Mouse (Mus musculus) adrenal gland, postnatal 25 days (tissue): Measurements from ENCODE around the gene Dpagt1. TPM values are rescaled to one million over a fixed set of nuclear protein-coding genes. Genes with fewer than 3 reads are reported as not detected.
A peak's percentile ranks its signal among the peaks of the same experiment; 100 is the strongest.
"Not testable (repeated sequence)": the region's sequence is repeated elsewhere in the genome, so short reads cannot be mapped to it uniquely, and the experiment has no call there.

Experiments used
- DNase-seq: peaks from one replicate; pipeline ENCODE4 v3.0.0; 2021; ENCODE audit warnings: mixed read lengths
- long read RNA-seq: library from polyadenylated mRNA; stranded (forward); transcript quantifications from one replicate; pipeline ENCODE4 v2.0.0, GENCODE M21; 2021
- total RNA-seq: library from RNA; stranded (reverse); gene quantifications from 2 replicates; pipeline ENCODE4 v1.2.3, GENCODE M21; 2021

The Dpagt1 gene
- 34.3 and 34.5 TPM in 2 replicates for total RNA-seq
- long read RNA-seq, transcript Dpagt1-201 (9 exons, 2,205 nt) = major isoform, 14 of 27 reads
- long read RNA-seq, partial matches to known transcripts = 6 of 27 reads
- long read RNA-seq, other reads (novel, unspliced or antisense) = 7 of 27 reads

- DNase-seq = no peak
Observed at GRCm38 (mm10) chr9:44325768-44326370, at the start of gene Dpagt1. Dpagt1 (plus strand) TSS chr9:44326019.

GRCm38 (mm10) chr9:44283183-44283582 is 42.6 kb upstream of the Dpagt1 start:
- peak; percentile 53 for DNase-seq

GRCm38 (mm10) chr9:44286256-44286850 is 39.5 kb upstream of the Dpagt1 start:
- no peak for DNase-seq

- no peak for DNase-seq
Observed at GRCm38 (mm10) chr9:44287003-44287400, 38.8 kb upstream of the Dpagt1 start.

DNA sequence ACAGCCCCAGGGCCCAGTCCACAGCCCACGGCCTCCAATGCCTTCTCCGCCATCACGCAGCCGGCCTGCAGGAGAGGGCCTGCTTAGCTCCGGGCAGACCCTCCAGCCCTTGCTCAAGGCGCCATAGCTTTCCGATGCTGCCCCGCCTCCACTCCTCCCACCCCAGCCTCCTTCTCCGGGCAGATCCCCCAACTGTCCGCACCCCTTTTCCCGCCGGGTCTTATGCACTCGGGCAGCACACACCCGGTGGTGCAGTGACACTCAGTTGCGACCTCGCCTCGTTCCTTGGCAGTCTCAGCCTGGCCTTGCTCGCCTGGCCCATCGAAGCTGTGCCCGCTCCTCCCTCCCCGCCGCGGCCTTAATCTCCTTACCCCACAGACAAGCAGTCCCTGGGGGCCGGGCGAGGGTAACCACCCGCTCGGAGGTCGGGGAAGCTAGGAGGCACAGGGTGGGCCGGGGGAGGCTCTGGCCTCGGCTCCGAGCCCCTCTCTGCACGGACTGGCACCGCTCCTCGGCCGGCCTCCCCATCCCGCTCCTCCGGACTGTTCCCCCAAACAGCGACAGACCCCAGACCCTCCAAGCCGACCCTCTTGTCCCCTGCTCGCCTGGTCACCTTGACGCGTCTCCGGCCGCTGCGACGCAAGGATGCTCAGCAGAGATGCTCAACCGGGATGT is 38.3 kb upstream of the Dpagt1 start:
- DNase-seq = peak; percentile 58

- DNase-seq = peak; percentile 61
Observed at GRCm38 (mm10) chr9:44288076-44288958, 37.5 kb upstream of the Dpagt1 start, which contains the start of gene Abcg4. Abcg4 (minus strand) TSS chr9:44288615.

DNA sequence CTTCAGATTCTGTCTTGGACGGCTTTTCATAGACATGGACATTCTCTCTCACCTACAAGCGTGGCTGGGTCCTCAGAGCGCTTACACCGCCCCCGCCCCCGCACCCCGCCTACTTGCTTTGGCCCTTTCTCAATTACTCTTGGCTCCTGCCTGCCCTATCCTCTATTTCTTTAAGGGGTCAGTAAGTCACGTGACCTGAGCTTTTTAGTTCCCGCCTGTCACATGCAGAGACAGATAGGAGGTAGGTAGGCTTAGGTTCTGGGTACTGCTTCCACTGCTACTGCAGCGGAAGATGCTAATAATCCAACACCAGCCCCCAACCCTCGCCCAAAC is 36.9 kb upstream of the Dpagt1 start:
- no peak for DNase-seq

- peak; percentile 35 for DNase-seq
Observed at GRCm38 (mm10) chr9:44292490-44292889, 33.3 kb upstream of the Dpagt1 start.

DNA sequence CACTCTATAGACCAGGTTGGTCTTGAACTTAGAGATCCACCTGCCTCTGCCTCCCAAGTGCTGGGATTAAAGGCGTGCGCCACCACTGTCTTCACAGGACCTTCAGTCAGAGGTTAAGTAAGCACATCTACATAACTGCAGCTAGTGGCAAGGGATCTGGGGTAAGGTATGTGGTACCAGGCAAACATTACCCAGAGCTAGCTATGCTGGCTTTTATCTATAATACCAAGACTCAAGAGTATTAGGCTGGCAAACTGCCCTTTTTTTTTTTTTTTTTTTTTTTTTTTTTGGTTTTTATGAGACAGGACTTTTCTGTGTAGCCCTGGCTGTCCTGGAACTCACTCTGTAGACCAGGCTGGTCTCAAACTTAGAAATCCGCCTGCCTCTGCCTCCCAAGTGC is 25.8 kb upstream of the Dpagt1 start:
- DNase-seq = not testable (repeated sequence)

DNA sequence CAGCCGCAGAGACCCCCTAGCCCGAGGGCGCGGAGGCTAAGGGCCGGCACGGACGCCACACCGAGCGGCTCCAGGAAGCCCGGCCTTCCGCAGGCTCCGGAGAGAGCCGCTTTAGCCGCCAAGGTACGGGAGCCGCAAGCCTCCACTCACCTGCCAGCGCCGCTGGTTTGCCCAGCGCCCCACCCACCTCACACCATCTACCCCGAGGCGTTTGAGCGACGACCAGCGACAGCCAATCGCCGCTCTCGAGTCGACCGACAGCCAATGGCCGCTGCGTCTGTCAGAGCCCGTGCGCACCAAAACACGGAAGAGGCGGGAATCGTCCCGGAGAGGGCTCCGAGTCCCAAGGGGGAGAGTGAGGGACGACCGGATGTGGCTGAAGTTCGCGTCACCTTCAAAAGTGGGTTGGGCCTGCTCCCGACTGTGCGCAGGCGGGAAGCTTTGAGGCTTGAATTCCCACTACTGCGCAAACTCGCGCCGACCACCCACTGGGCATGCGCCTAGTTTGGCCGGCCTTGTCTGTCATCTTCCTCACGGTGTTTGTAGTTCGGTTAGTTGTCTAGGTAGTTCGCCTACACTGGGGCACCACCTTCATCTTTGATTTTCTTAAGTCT is 20.2 kb upstream of the Dpagt1 start, which contains the start of gene Hinfp:
TSS of gene Hinfp (minus strand) at position 206 of the 614 bp plus-strand sequence.
- peak; percentile 96 for DNase-seq

DNA sequence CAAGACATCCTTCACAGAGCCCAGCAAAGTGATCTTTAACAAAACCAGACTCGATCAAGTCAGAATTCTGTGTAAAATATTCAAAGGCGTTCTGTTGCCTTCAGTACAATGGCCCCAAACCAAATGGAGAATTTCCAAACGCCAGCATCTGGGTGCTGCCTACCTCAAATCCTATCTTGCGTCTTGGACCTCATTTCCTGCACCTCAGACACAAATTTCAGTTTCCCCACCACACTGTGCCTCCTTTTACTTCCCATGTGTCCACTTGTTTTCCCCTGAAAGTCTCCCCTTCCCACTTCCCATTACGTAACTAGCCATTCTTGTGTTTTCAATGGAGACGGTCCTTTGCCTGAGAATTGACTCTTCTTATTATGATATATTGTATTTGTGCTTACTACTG is 19.3 kb upstream of the Dpagt1 start:
- no peak for DNase-seq

GRCm38 (mm10) chr9:44307248-44307647 is 18.6 kb upstream of the Dpagt1 start:
- DNase-seq = no peak

DNA sequence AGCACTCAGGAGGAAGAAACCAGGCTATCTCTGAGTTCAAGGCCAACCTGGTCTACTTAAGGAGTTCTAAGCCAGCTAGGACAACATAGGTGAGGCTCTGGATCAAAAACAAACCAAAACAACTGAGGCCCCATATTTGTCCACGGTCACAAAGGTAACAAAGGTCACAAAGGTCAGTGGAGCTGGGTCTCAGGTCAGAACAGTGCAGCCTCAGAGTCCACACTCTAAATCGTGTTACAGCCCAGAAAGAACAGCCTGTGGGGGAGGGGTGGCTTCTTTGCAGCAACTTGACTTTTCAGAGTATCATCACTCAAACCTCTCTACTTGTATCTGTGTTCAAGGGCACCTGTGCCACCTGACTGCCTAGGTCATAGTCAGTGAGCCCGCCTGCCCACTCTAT is 16.1 kb upstream of the Dpagt1 start:
- no peak for DNase-seq

GRCm38 (mm10) chr9:44310750-44311135 is 15.1 kb upstream of the Dpagt1 start:
- no peak for DNase-seq

- DNase-seq = no peak
Observed at GRCm38 (mm10) chr9:44311136-44312134, 14.4 kb upstream of the Dpagt1 start.

DNA sequence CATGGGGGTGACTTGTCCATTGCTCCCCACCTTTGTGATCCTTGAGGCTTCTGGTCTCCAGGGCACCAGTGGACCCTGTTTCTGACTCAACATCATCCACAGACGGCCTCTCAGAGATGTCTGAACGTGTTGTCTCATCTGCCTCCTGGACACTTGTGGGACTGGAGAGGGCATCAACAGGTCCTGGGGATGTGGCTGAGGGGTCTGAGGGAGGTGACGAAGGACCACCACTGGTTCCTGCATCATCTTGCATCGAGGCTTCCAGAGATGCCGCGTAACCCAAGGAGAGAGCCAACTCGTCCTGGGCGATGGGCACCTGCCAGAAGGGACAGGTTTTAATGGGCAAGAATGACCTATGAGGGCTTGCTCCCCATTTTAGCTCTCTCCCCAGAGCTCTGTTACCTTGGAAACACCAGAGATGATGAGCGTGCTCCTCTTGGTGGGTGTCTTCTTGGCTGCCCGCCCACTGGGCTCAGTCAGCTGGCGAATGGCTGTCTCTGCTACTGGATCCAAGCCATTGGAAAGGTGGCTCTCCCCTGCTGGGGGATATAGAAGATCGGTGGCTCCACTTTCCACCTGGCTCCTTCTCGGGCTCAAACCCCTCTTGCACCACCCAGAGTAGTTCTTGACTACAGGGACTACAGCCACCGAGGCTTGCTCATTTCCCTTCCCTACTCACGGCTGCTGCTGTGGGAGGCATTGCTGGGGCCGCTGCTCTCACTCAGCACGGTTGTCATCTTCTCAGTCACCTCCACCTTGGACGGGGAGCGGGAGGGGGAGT is 12.2 kb upstream of the Dpagt1 start:
- no peak for DNase-seq

- DNase-seq = no peak
Observed at GRCm38 (mm10) chr9:44314257-44314547, 11.6 kb upstream of the Dpagt1 start.

- no peak for DNase-seq
Observed at GRCm38 (mm10) chr9:44314910-44315309, 10.9 kb upstream of the Dpagt1 start.

DNA sequence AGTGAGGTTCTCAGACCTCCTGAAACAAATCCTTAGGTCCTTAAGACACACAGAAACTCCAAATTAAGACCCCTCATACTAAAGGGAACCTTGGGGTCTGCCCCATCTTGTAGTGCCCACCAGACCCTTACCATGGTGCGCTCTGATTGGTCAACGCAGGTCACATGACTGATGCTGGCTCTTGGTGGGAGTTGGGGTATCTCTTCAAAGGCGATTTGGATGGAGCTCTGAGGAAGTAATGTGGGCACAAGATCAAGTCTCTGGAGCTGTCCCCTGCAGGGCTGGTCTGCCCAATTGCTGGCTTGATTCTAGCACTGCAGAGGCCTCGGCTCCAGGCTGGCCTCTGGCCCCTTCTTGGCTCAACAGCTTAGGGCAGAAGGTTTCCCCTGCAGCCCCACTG is 8.4 kb upstream of the Dpagt1 start:
- DNase-seq = no peak
